Mouse (Mus musculus): ENCODE measurements around the gene Uox. TPM values are rescaled to one million over a fixed set of nuclear protein-coding genes. Genes with fewer than 3 reads are reported as not detected.

Uox gene
- polyA plus RNA-seq (2012; rRNA removed): 0.11 and 0.23 TPM in 2 replicates

- no peak for DNase-seq (ENCODE audit: low read depth, low spot score)
- 35% methylated on average over 10 of the region's 10 CpGs for WGBS
These were observed at the start of gene Uox for GRCm38 (mm10) chr3:146570148-146570782. TSS of gene Uox (plus strand) at chr3:146570426.

- WGBS: under 1% methylated on average over 67 of the region's 82 CpGs
- peak; percentile 87 for DNase-seq (ENCODE audit: low read depth, low spot score)
These were observed 49.2 kb upstream of the Uox start, which contains the start of gene Rpf1 for GRCm38 (mm10) chr3:146520798-146521651. TSS of gene Rpf1 (minus strand) at chr3:146521429.

GRCm38 (mm10) chr3:146521652-146522020 lies 48.6 kb upstream of the Uox start:
- 16% methylated on average over 8 of the region's 8 CpGs for whole genome bisulfite sequencing
- DNase-seq (ENCODE audit: low read depth, low spot score): no peak

- 36% methylated on average over 2 of the region's 2 CpGs for WGBS
- no peak for DNase-seq (ENCODE audit: low read depth, low spot score)
These were observed 41.9 kb upstream of the Uox start for GRCm38 (mm10) chr3:146528335-146528734.

- 75% methylated on average over 6 of the region's 6 CpGs for WGBS
- DNase-seq (ENCODE audit: low read depth, low spot score): no peak
These were observed 35.2 kb upstream of the Uox start for GRCm38 (mm10) chr3:146534986-146535385.

- DNase-seq (ENCODE audit: low read depth, low spot score): no peak
- WGBS: 46% methylated on average over 4 of the region's 4 CpGs
These were observed 29.5 kb upstream of the Uox start for GRCm38 (mm10) chr3:146540521-146541273.

- 23% methylated on average over 1 of the region's 1 CpGs for WGBS
- no peak for DNase-seq (ENCODE audit: low read depth, low spot score)
These were observed 26.6 kb upstream of the Uox start for GRCm38 (mm10) chr3:146543632-146544031.

- 89% methylated on average over 7 of the region's 7 CpGs for WGBS
- DNase-seq (ENCODE audit: low read depth, low spot score): no peak
These were observed 15.4 kb upstream of the Uox start for GRCm38 (mm10) chr3:146554816-146555215.

- WGBS: 79% methylated on average over 1 of the region's 1 CpGs
- DNase-seq (ENCODE audit: low read depth, low spot score): no peak
These were observed 13.7 kb upstream of the Uox start for GRCm38 (mm10) chr3:146556567-146556966.

- WGBS: 87% methylated on average over 6 of the region's 6 CpGs
- no peak for DNase-seq (ENCODE audit: low read depth, low spot score)
These were observed 12.7 kb upstream of the Uox start for GRCm38 (mm10) chr3:146557507-146557906.

- WGBS: 90% methylated on average over 7 of the region's 7 CpGs
These were observed 7.3 kb upstream of the Uox start for GRCm38 (mm10) chr3:146562936-146563335.

GRCm38 (mm10) chr3:146564268-146565064 lies 5.8 kb upstream of the Uox start:
- peak; percentile 73 for DNase-seq (ENCODE audit: low read depth, low spot score)
- 41% methylated on average over 14 of the region's 14 CpGs for WGBS

More at GRCm38 (mm10) chr3:146562936-146563335, 7.3 kb upstream of the Uox start:
- no peak for DNase-seq (ENCODE audit: low read depth, low spot score)

GRCm38 (mm10) chr3:146565065-146565411 lies 5.2 kb upstream of the Uox start:
- WGBS: 89% methylated on average over 1 of the region's 1 CpGs
- no peak for DNase-seq (ENCODE audit: low read depth, low spot score)

GRCm38 (mm10) chr3:146567366-146567765 lies 2.9 kb upstream of the Uox start:
- 27% methylated on average over 7 of the region's 7 CpGs for WGBS
- DNase-seq (ENCODE audit: low read depth, low spot score): no peak

GRCm38 (mm10) chr3:146567884-146568530 lies 2.2 kb upstream of the Uox start:
- DNase-seq (ENCODE audit: low read depth, low spot score): peak; percentile 57
- WGBS: 17% methylated on average over 9 of the region's 9 CpGs

- 86% methylated on average over 3 of the region's 3 CpGs for WGBS
- DNase-seq (ENCODE audit: low read depth, low spot score): no peak
These were observed 632 bp upstream of the Uox start for GRCm38 (mm10) chr3:146569594-146569993.

GRCm38 (mm10) chr3:146570939-146571338 lies 713 bp downstream of the Uox start:
- DNase-seq (ENCODE audit: low read depth, low spot score): no peak
- WGBS: 77% methylated on average over 6 of the region's 6 CpGs

GRCm38 (mm10) chr3:146571341-146571740 lies 1.1 kb downstream of the Uox start:
- no peak for DNase-seq (ENCODE audit: low read depth, low spot score)
- WGBS: 39% methylated on average over 1 of the region's 1 CpGs

- no peak for DNase-seq (ENCODE audit: low read depth, low spot score)
- 49% methylated on average over 2 of the region's 2 CpGs for WGBS
These were observed 7.4 kb downstream of the Uox start for GRCm38 (mm10) chr3:146577591-146577990.
